Mouse (Mus musculus): ENCODE data around the gene Epop.

- TF ChIP-seq CTCF (IDR thresholded peaks at IDR 0.05; ENCODE audit: extremely low read depth, insufficient read length, insufficient replicate concordance, low read depth, low read length): no peak
- no peak for TF ChIP-seq POLR2A (IDR thresholded peaks at IDR 0.05; ENCODE audit: low read depth, low read length)
These were observed 2.7 kb downstream of the Epop start for GRCm38 (mm10) chr11:97626850-97627249.
